Comparison of ENCODE assay signal across 9 mouse cellular contexts in the genomic region with DNA sequence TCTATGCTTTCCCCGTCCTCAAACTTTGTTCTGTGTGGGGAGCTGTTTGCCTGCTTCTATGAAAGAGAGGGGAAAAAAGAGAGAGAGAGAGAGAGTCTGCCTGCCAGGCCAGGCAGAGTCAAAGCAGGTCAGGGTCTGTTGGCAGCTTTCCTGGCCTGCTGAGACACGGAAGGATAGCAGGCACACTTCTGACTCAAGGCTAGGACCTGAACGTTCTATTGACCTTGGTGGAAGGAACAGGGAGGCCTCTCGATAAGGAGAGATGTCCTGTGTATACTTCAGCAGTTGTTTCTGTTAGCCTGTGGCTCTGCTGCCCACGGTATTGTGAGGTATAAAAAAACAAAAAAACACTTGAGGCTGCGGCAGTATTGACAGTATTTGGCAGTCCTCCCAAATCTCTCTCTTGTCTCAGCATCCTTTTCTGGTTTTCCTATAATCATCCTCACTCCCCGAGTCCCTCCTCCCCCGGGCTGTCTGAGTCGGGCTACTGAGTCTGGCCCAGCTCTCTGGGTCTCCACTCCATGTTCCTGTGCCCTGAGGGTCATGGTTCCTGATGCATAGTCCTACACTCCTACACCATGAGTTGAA. TPM values are rescaled to one million over a fixed set of nuclear protein-coding genes. Genes with fewer than 3 reads are reported as not detected.
DNase-seq lines count a peak whose midpoint lies in the region; ATAC-seq and TF ChIP-seq lines count a peak whose summit lies in the region.
"Had no signal": no experiment of that assay in that cellular context is flagged by ENCODE, and none has a peak within 500 bp of the region (broad histone marks: within the 10 kb centered on the region; RNA-seq: fewer than 3 reads in every experiment).

No protein-coding gene starts in this region.

- H3K9ac ChIP-seq in lung, embryonic 16.5 days (ENCODE audit: low read length), result no peak overlapping the region
- no peak overlapping the region for H3K9ac ChIP-seq in neural tube, embryonic 15.5 days (replicated peaks)
- H3K9ac ChIP-seq: embryonic facial prominence, embryonic 15.5 days had no signal

- no peaks in the 10 kb centered on the region for H3K27me3 ChIP-seq in lung, embryonic 16.5 days (ENCODE audit: control insufficient read depth, insufficient read depth, low read depth, low read length)
- no peaks in the 10 kb centered on the region for H3K27me3 ChIP-seq in neural tube, embryonic 15.5 days (replicated peaks)
- H3K27me3 ChIP-seq: embryonic facial prominence, embryonic 15.5 days had no signal

- H3K9me3 ChIP-seq in lung, embryonic 16.5 days (ENCODE audit: control insufficient read depth, low read length), result no peaks in the 10 kb centered on the region
- H3K9me3 ChIP-seq in neural tube, embryonic 15.5 days (replicated peaks), result no peaks in the 10 kb centered on the region
- H3K9me3 ChIP-seq: embryonic facial prominence, embryonic 15.5 days had no signal

- 48% methylated on average over 9 of the region's 9 CpGs for WGBS in lung, embryonic 16.5 days
- WGBS in neural tube, embryonic 15.5 days, result 64% methylated on average over 9 of the region's 9 CpGs

- H3K4me3 ChIP-seq in gastrocnemius, adult 2 months, result no peak overlapping the region
- H3K4me3 ChIP-seq in lung, embryonic 16.5 days (ENCODE audit: low read length), result no peak overlapping the region
- no peak overlapping the region for H3K4me3 ChIP-seq in neural tube, embryonic 15.5 days (replicated peaks)
- H3K4me3 ChIP-seq: embryonic facial prominence, embryonic 15.5 days had no signal

- H3K4me2 ChIP-seq in lung, embryonic 16.5 days (ENCODE audit: low read depth, low read length), result no peak overlapping the region
- no peak overlapping the region for H3K4me2 ChIP-seq in neural tube, embryonic 15.5 days
- H3K4me2 ChIP-seq: embryonic facial prominence, embryonic 15.5 days had no signal

- no peak for TF ChIP-seq CTCF in gastrocnemius, adult 2 months (IDR thresholded peaks at IDR 0.05)

- 0 out of 2 replicates have a peak, but pooled peaks have one; percentile 35 for ATAC-seq in lung, embryonic 16.5 days (ENCODE audit: low read depth)
- ATAC-seq in neural tube, embryonic 15.5 days (ENCODE audit: low FRiP score), result no peak
- ATAC-seq in activated CD4-positive, CD25-positive, alpha-beta regulatory T cell, adult 4 months, result no peak

- H3K4me1 ChIP-seq in lung, embryonic 16.5 days (replicated peaks; ENCODE audit: control insufficient read depth, insufficient read depth, low read length), result no peaks in the 10 kb centered on the region
- H3K4me1 ChIP-seq in neural tube, embryonic 15.5 days, result 0 out of 2 replicates have a peak, but pooled peaks cover 6% of the 10 kb centered on the region
- H3K4me1 ChIP-seq: embryonic facial prominence, embryonic 15.5 days had no signal

- H3K27ac ChIP-seq in gastrocnemius, adult 2 months, result no peak overlapping the region
- H3K27ac ChIP-seq in lung, embryonic 16.5 days (ENCODE audit: low read length), result no peak overlapping the region
- H3K27ac ChIP-seq in neural tube, embryonic 15.5 days (replicated peaks), result peak overlapping the region; percentile 58
- H3K27ac ChIP-seq: embryonic facial prominence, embryonic 15.5 days had no signal

- peaks cover 22% of the 10 kb centered on the region for H3K36me3 ChIP-seq in lung, embryonic 16.5 days (ENCODE audit: control insufficient read depth, insufficient read depth, low read length)
- peaks cover 29% of the 10 kb centered on the region for H3K36me3 ChIP-seq in neural tube, embryonic 15.5 days

- peak; percentile 13 for DNase-seq in gastrocnemius, adult 2 months
- no peak for DNase-seq in gastrocnemius, postnatal 4 days (ENCODE audit: low spot score in 2 of 2)
- no peak for DNase-seq in lung, postnatal 25 days (ENCODE audit: low spot score)
- DNase-seq in adrenal gland, postnatal 36 days, result peak; percentile 89 to 91
- no peak for DNase-seq in spleen, adult 12 weeks (ENCODE audit: low spot score)

- intact Hi-C loops in gastrocnemius, adult 2 months (cut with DNase I), result no loop called here

RNA-seq across cellular contexts. Expression of gene Nt5c3b, which starts 12.9 kb away (rescaled TPM):
- 1 to 10 TPM; 6.6 to 8.8 TPM for total RNA-seq in gastrocnemius, adult 2 months (2021)
- 10 to 100 TPM; 35.8 to 38.1 TPM for total RNA-seq in gastrocnemius, postnatal 4 days (2021)
- 126 and 129 TPM in 2 replicates for polyA plus RNA-seq in lung, embryonic 16.5 days (2015; fragmentation: Nextera tagmentation; extraction: Ambion mirVana)
- total RNA-seq in adrenal gland, postnatal 36 days (2021), result 10 to 100 TPM; 53.8 to 58.2 TPM
- polyA plus RNA-seq in neural tube, embryonic 15.5 days (2015; fragmentation: Nextera tagmentation; extraction: Ambion mirVana), result 118 and 121 TPM in 2 replicates
- polyA plus RNA-seq in activated CD4-positive, CD25-positive, alpha-beta regulatory T cell, adult 4 months (2017; shearing (Covaris generic)), result 100 to 1,000 TPM; 118 to 125 TPM

RNA-seq across cellular contexts. Expression of gene Klhl10, which starts 13.0 kb away (rescaled TPM):
- total RNA-seq in gastrocnemius, adult 2 months (2021), result under 1 TPM; 0.23 to 0.39 TPM
- 1 to 10 TPM; 1.0 to 1.5 TPM for total RNA-seq in gastrocnemius, postnatal 4 days (2021)
- 0.60 and 0.73 TPM in 2 replicates for polyA plus RNA-seq in lung, embryonic 16.5 days (2015; fragmentation: Nextera tagmentation; extraction: Ambion mirVana)
- 1 to 10 TPM in 1 of 2 experiments, under 1 TPM in 1; 0.63 to 1.2 TPM for total RNA-seq in adrenal gland, postnatal 36 days (2021)
- 0.83 and 0.84 TPM in 2 replicates for polyA plus RNA-seq in neural tube, embryonic 15.5 days (2015; fragmentation: Nextera tagmentation; extraction: Ambion mirVana)
- polyA plus RNA-seq in activated CD4-positive, CD25-positive, alpha-beta regulatory T cell, adult 4 months (2017; shearing (Covaris generic)), result not detected

RNA-seq across cellular contexts. Expression of gene Fkbp10, which starts 13.2 kb away (rescaled TPM):
- 1 to 10 TPM; 1.9 to 4.5 TPM for total RNA-seq in gastrocnemius, adult 2 months (2021)
- 10 to 100 TPM; 86.4 TPM for total RNA-seq in gastrocnemius, postnatal 4 days (2021)
- polyA plus RNA-seq in lung, embryonic 16.5 days (2015; fragmentation: Nextera tagmentation; extraction: Ambion mirVana), result 148 and 152 TPM in 2 replicates
- 10 to 100 TPM; 23.7 to 27.2 TPM for total RNA-seq in adrenal gland, postnatal 36 days (2021)
- polyA plus RNA-seq in neural tube, embryonic 15.5 days (2015; fragmentation: Nextera tagmentation; extraction: Ambion mirVana), result 29.8 and 38.9 TPM in 2 replicates
- polyA plus RNA-seq in activated CD4-positive, CD25-positive, alpha-beta regulatory T cell, adult 4 months (2017; shearing (Covaris generic)), result not detected

RNA-seq across cellular contexts. Expression of gene P3h4, which starts 14.1 kb away (rescaled TPM):
- 1 to 10 TPM; 2.0 to 4.6 TPM for total RNA-seq in gastrocnemius, adult 2 months (2021)
- 10 to 100 TPM; 27.4 to 29.4 TPM for total RNA-seq in gastrocnemius, postnatal 4 days (2021)
- 68.3 and 68.8 TPM in 2 replicates for polyA plus RNA-seq in lung, embryonic 16.5 days (2015; fragmentation: Nextera tagmentation; extraction: Ambion mirVana)
- total RNA-seq in adrenal gland, postnatal 36 days (2021), result 10 to 100 TPM; 26.3 to 40.5 TPM
- 24.3 and 24.4 TPM in 2 replicates for polyA plus RNA-seq in neural tube, embryonic 15.5 days (2015; fragmentation: Nextera tagmentation; extraction: Ambion mirVana)
- polyA plus RNA-seq in activated CD4-positive, CD25-positive, alpha-beta regulatory T cell, adult 4 months (2017; shearing (Covaris generic)), result not detected

RNA-seq across cellular contexts. Expression of gene Jup, which starts 31.1 kb away (rescaled TPM):
- total RNA-seq in gastrocnemius, adult 2 months (2021), result 100 to 1,000 TPM in 1 of 2 experiments, 10 to 100 TPM in 1; 68.6 to 104 TPM
- 10 to 100 TPM; 80.4 to 91.4 TPM for total RNA-seq in gastrocnemius, postnatal 4 days (2021)
- polyA plus RNA-seq in lung, embryonic 16.5 days (2015; fragmentation: Nextera tagmentation; extraction: Ambion mirVana), result 165 and 167 TPM in 2 replicates
- 10 to 100 TPM; 73.9 to 87.1 TPM for total RNA-seq in adrenal gland, postnatal 36 days (2021)
- 58.2 and 74.6 TPM in 2 replicates for polyA plus RNA-seq in neural tube, embryonic 15.5 days (2015; fragmentation: Nextera tagmentation; extraction: Ambion mirVana)
- 1 to 10 TPM in 1 of 2 experiments, under 1 TPM in 1; 0.19 to 1.5 TPM for polyA plus RNA-seq in activated CD4-positive, CD25-positive, alpha-beta regulatory T cell, adult 4 months (2017; shearing (Covaris generic))

Comparison
In these comparisons a context has a peak if more than half of its experiments do, and no peak if none do; other contexts are left out.
1. DNase-seq: peak in gastrocnemius, adult 2 months (single experiment) and adrenal gland, postnatal 36 days (2 of 2); none in gastrocnemius, postnatal 4 days (0 of 2), lung, postnatal 25 days (single experiment) and spleen, adult 12 weeks (single experiment).
2. RNA of gene Fkbp10, which starts 13.2 kb away (total RNA-seq): 86.4 TPM in gastrocnemius, postnatal 4 days and 23.7 to 27.2 TPM in adrenal gland, postnatal 36 days; 1.9 to 4.5 TPM in gastrocnemius, adult 2 months; every median in the first group is over 4 times any median in the second.